Mouse (Mus musculus): ENCODE data around the gene Arsb. TPM values are rescaled to one million over a fixed set of nuclear protein-coding genes. Genes with fewer than 3 reads are reported as not detected.

Arsb gene
- 19.0 TPM for polyA plus RNA-seq (2017; shearing (Covaris generic))

GRCm38 (mm10) chr13:93771588-93772278 is at the start of gene Arsb:
Arsb (plus strand) TSS chr13:93771630.

Other genes with a start within 250 kb of the Arsb start
- gene Bhmt, start 133.7 kb upstream of the Arsb start, polyA plus RNA-seq (2017; shearing (Covaris generic)), result not detected
- not detected for gene Bhmt2, start 97.3 kb upstream of the Arsb start, polyA plus RNA-seq (2017; shearing (Covaris generic))
- gene Dmgdh, start 97.2 kb upstream of the Arsb start, polyA plus RNA-seq (2017; shearing (Covaris generic)), result not detected